Mouse (Mus musculus) olfactory bulb, adult 2 months (tissue): Measurements from ENCODE around the gene 9130213A22Rik. TPM values are rescaled to one million over a fixed set of nuclear protein-coding genes. Genes with fewer than 3 reads are reported as not detected.

ENCODE experiments used
- H3K27ac ChIP-seq: fragments of 200-500 bp; 2 replicates; pipeline ENCODE4 v1.5.1; 2012; ENCODE audit warnings: low read depth, low read length; ENCODE audit not compliant: insufficient read depth
- H3K4me1 ChIP-seq: fragments of 200-500 bp; 2 replicates; pipeline ENCODE4 v1.6.1; 2012; ENCODE audit warnings: low read length; ENCODE audit not compliant: control insufficient read depth, insufficient read depth
- H3K4me3 ChIP-seq: fragments of 200-500 bp; 2 replicates; pipeline ENCODE4 v1.5.1; 2012; ENCODE audit warnings: mild to moderate bottlenecking, low read depth, low read length, moderate library complexity; ENCODE audit not compliant: insufficient read depth
- CTCF ChIP-seq: fragments of 200-500 bp; IDR thresholded peaks from 2 replicates; pipeline ENCODE4 v1.5.1; 2012; ENCODE audit warnings: low read depth, mild to moderate bottlenecking, low read length, moderate library complexity; ENCODE audit not compliant: insufficient read depth
- POLR2A ChIP-seq: fragments of 200-500 bp; IDR thresholded peaks from 2 replicates; pipeline ENCODE4 v1.6.1; 2012; ENCODE audit warnings: mild to moderate bottlenecking, low read depth, low read length, moderate library complexity; ENCODE audit not compliant: insufficient read depth
- WGBS: fragments of 180-500 bp; shearing (Covaris S2); methylation state at CpG from one replicate; pipeline ENCODE4 v1.1.7; 2018; 5-methylcytosine and 5-hydroxymethylcytosine counted together
- polyA plus RNA-seq: library from polyadenylated mRNA; stranded (reverse); fragments of >200 nt; gene quantifications from 2 replicates; pipeline ENCODE4 v1.2.4, GENCODE M21; 2012; ENCODE audit warnings: low replicate concordance; ENCODE audit not compliant: missing spikeins, insufficient read depth, insufficient read length

9130213A22Rik gene
- polyA plus RNA-seq, 1 experiment = not detected

GRCm38 (mm10) chr11:69091566-69092385, 30.6 kb downstream of the 9130213A22Rik start:
- Histone ChIP-seq H3K27ac (no peak overlapping the region), H3K4me1 (peaks cover 33% of the 10 kb centered on the region), H3K4me3 (no peak overlapping the region)
- no peak for TF ChIP-seq CTCF
- TF ChIP-seq POLR2A = no peak
- 54% methylated on average over 7 of the region's 7 CpGs for WGBS

GRCm38 (mm10) chr11:69090367-69090766, 32.0 kb downstream of the 9130213A22Rik start:
- peak overlapping the region; percentile 86 for H3K4me3 ChIP-seq
- 14% methylated on average over 6 of the region's 6 CpGs for WGBS
- TF ChIP-seq POLR2A = no peak
- no peak for TF ChIP-seq CTCF
- H3K27ac ChIP-seq = peak overlapping the region; percentile 36; the same call in 1 of the 2 replicates
- peaks cover 40% of the 10 kb centered on the region for H3K4me1 ChIP-seq

- peak overlapping the region; percentile 86 for H3K4me3 ChIP-seq
- H3K27ac ChIP-seq = peak overlapping the region; percentile 97
- 41% methylated on average over 12 of the region's 12 CpGs for WGBS
- TF ChIP-seq CTCF (no peak), POLR2A (no peak)
- peaks cover 40% of the 10 kb centered on the region for H3K4me1 ChIP-seq
These were observed 32.6 kb downstream of the 9130213A22Rik start for GRCm38 (mm10) chr11:69089616-69090290.

GRCm38 (mm10) chr11:69088856-69089615, 33.4 kb downstream of the 9130213A22Rik start:
- H3K4me3 ChIP-seq = peak overlapping the region; percentile 86
- 3% methylated on average over 25 of the region's 25 CpGs for WGBS
- TF ChIP-seq POLR2A (no peak), CTCF (no peak)
- H3K4me1 ChIP-seq = peaks cover 38% of the 10 kb centered on the region
- peak overlapping the region; percentile 97 for H3K27ac ChIP-seq

- no peak for TF ChIP-seq CTCF
- peak; percentile 89 for TF ChIP-seq POLR2A
- Histone ChIP-seq H3K4me3 (peak within 1 kb of the TSS; percentile 86), H3K27ac (peak within 1 kb of the TSS; percentile 97), H3K4me1 (peaks cover 38% of the 10 kb centered on the region)
- WGBS = under 1% methylated on average over 62 of the region's 67 CpGs
These were observed 34.1 kb downstream of the 9130213A22Rik start, which contains the start of gene Vamp2 for GRCm38 (mm10) chr11:69088103-69088855. Gene Vamp2, plus strand, starts transcription at chr11:69088490.

- TF ChIP-seq CTCF (no peak), POLR2A (no peak)
- 74% methylated on average over 2 of the region's 2 CpGs for WGBS
- H3K27ac ChIP-seq = peak overlapping the region; percentile 93
These were observed 34.8 kb downstream of the 9130213A22Rik start for GRCm38 (mm10) chr11:69087597-69087996.

GRCm38 (mm10) chr11:69087082-69087481, 35.3 kb downstream of the 9130213A22Rik start:
- Histone ChIP-seq H3K27ac (peak overlapping the region; percentile 93), H3K4me3 (no peak overlapping the region), H3K4me1 (peaks cover 38% of the 10 kb centered on the region)
- 32% methylated on average over 4 of the region's 4 CpGs for WGBS
- TF ChIP-seq CTCF (no peak), POLR2A (no peak)

More at GRCm38 (mm10) chr11:69087597-69087996, 34.8 kb downstream of the 9130213A22Rik start:
- peaks cover 38% of the 10 kb centered on the region for H3K4me1 ChIP-seq
- H3K4me3 ChIP-seq = no peak overlapping the region

GRCm38 (mm10) chr11:69086390-69086789, 36.0 kb downstream of the 9130213A22Rik start:
- no peak for TF ChIP-seq POLR2A
- TF ChIP-seq CTCF = no peak
- peaks cover 33% of the 10 kb centered on the region for H3K4me1 ChIP-seq
- 34% methylated on average over 6 of the region's 6 CpGs for WGBS
- H3K4me3 ChIP-seq = no peak overlapping the region
- H3K27ac ChIP-seq = peak overlapping the region; percentile 93
